22 mouse cellular contexts compared by ENCODE assay signal in the genomic region with DNA sequence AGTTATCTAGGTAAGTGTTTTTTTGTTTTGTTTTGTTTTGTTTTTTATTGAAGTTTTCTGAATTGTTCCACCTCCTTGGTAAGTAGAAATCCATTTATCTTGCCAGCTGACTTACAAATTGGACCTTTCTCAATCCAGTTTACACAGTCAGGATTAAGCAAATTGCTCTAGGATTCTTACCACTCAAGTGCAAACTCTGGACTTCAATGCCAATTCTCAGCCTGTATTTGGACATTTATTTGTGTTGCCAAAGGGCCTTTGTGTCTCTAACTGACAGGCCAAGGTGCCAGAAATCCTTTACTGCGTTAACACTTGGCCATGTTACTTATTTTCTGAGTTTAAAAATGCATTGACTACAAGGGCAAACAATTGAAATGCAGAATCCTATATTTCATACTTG. TPM values are rescaled to one million over a fixed set of nuclear protein-coding genes. Genes with fewer than 3 reads are reported as not detected.
DNase-seq lines count a peak whose midpoint lies in the region; ATAC-seq and TF ChIP-seq lines count a peak whose summit lies in the region.
"Had no signal": no experiment of that assay in that cellular context is flagged by ENCODE, and none has a peak within 500 bp of the region (broad histone marks: within the 10 kb centered on the region; RNA-seq: fewer than 3 reads in every experiment).

No protein-coding gene starts in this region.

- peaks cover 34% of the 10 kb centered on the region for H3K4me1 ChIP-seq in forebrain, embryonic 14.5 days (ENCODE audit: control insufficient read depth, insufficient read depth, low read length)
- H3K4me1 ChIP-seq in forebrain, embryonic 16.5 days (replicated peaks; ENCODE audit: control insufficient read depth, insufficient read depth, low read length), result peaks cover 25% of the 10 kb centered on the region
- H3K4me1 ChIP-seq: embryonic facial prominence, embryonic 10.5 days; embryonic facial prominence, embryonic 12.5 days had no signal

- 10% methylated on average over 1 of the region's 1 CpGs for WGBS in forebrain, embryonic 14.5 days
- WGBS in forebrain, embryonic 16.5 days, result 14% methylated on average over 1 of the region's 1 CpGs

- H3K9me3 ChIP-seq in forebrain, embryonic 14.5 days (replicated peaks; ENCODE audit: control insufficient read depth, low read length), result no peaks in the 10 kb centered on the region
- H3K9me3 ChIP-seq in forebrain, embryonic 16.5 days (ENCODE audit: control insufficient read depth, low read length), result no peaks in the 10 kb centered on the region
- H3K9me3 ChIP-seq: embryonic facial prominence, embryonic 10.5 days; embryonic facial prominence, embryonic 12.5 days had no signal

- no peak overlapping the region for H3K4me2 ChIP-seq in forebrain, embryonic 14.5 days (ENCODE audit: low read length)
- H3K4me2 ChIP-seq in forebrain, embryonic 16.5 days (ENCODE audit: low read length), result no peak overlapping the region
- H3K4me2 ChIP-seq: embryonic facial prominence, embryonic 12.5 days had no signal

- H3K4me3 ChIP-seq in forebrain, embryonic 14.5 days (ENCODE audit: low read depth, low read length), result no peak overlapping the region
- no peak overlapping the region for H3K4me3 ChIP-seq in forebrain, embryonic 16.5 days (replicated peaks; ENCODE audit: low read length)
- H3K4me3 ChIP-seq: embryonic facial prominence, embryonic 10.5 days; embryonic facial prominence, embryonic 12.5 days had no signal

- ATAC-seq in forebrain, embryonic 14.5 days, result peak; percentile 3; the same call in 1 of the 2 replicates
- ATAC-seq in forebrain, embryonic 16.5 days, result no peak
- ATAC-seq: activated CD4-positive, CD25-positive, alpha-beta regulatory T cell, adult 4 months; CD4-positive, CD25-positive, alpha-beta regulatory T cell, adult 4 months; Patski had no signal

- no peak overlapping the region for H3K9ac ChIP-seq in forebrain, embryonic 14.5 days (ENCODE audit: low read length)
- no peak overlapping the region for H3K9ac ChIP-seq in forebrain, embryonic 16.5 days (replicated peaks; ENCODE audit: low read depth, low read length)
- H3K9ac ChIP-seq: embryonic facial prominence, embryonic 12.5 days had no signal

- no peak for TF ChIP-seq POLR2A in brain, embryonic 14.5 days (IDR thresholded peaks at IDR 0.05; ENCODE audit: borderline replicate concordance, extremely low read depth, insufficient read depth, insufficient read length, poor library complexity, severe bottlenecking)

- no peaks in the 10 kb centered on the region for H3K36me3 ChIP-seq in forebrain, embryonic 14.5 days (ENCODE audit: control insufficient read depth, insufficient read depth, low read length)
- H3K36me3 ChIP-seq in forebrain, embryonic 16.5 days (ENCODE audit: control insufficient read depth, insufficient read depth), result no peaks in the 10 kb centered on the region
- H3K36me3 ChIP-seq: embryonic facial prominence, embryonic 10.5 days; embryonic facial prominence, embryonic 12.5 days; G1E had no signal

- H3K27me3 ChIP-seq in forebrain, embryonic 14.5 days (replicated peaks; ENCODE audit: control insufficient read depth, insufficient read depth, low read length), result no peaks in the 10 kb centered on the region
- H3K27me3 ChIP-seq in forebrain, embryonic 16.5 days (replicated peaks; ENCODE audit: control insufficient read depth, insufficient read depth, low read length), result no peaks in the 10 kb centered on the region
- H3K27me3 ChIP-seq: CH12.LX; embryonic facial prominence, embryonic 12.5 days had no signal

- DNase-seq in forebrain, embryonic 14.5 days (ENCODE audit: low spot score), result peak; percentile 71
- peak; percentile 78 for DNase-seq in brain, embryonic 14.5 days (ENCODE audit: low read depth)
- peak; percentile 76 for DNase-seq in fat pad, adult 2 months (ENCODE audit: extremely low read depth, low read depth, low spot score)
- DNase-seq in B cell, adult 2 months, result no peak
- DNase-seq in kidney, postnatal 25 days, result no peak
- DNase-seq: adrenal gland, adult 8-10 months; adrenal gland, postnatal 14 days; adrenal gland, postnatal 36 days; cerebellum, adult 11 months; cerebellum, adult 18-20 months; cerebellum, adult 8-10 months; cerebellum, adult 9-11 months; cerebellum, postnatal 14 days; cerebellum, postnatal 36 days had no signal

- no peak for TF ChIP-seq CTCF in brain, embryonic 14.5 days (IDR thresholded peaks at IDR 0.05; ENCODE audit: borderline replicate concordance, extremely low read depth, insufficient read depth, insufficient read length)

- H3K27ac ChIP-seq in forebrain, embryonic 14.5 days (ENCODE audit: low read depth, low read length), result no peak overlapping the region
- no peak overlapping the region for H3K27ac ChIP-seq in forebrain, embryonic 16.5 days (ENCODE audit: low read length)
- H3K27ac ChIP-seq: embryonic facial prominence, embryonic 10.5 days; embryonic facial prominence, embryonic 12.5 days had no signal

RNA-seq across cellular contexts. Expression of gene Robo2, which starts 38.7 kb away (rescaled TPM):
- 64.7 and 94.0 TPM in 2 replicates for polyA plus RNA-seq in forebrain, embryonic 14.5 days (2014; fragmentation: Nextera tagmentation; extraction: Ambion mirVana)
- 123 and 132 TPM in 2 replicates for polyA plus RNA-seq in forebrain, embryonic 16.5 days (2015; fragmentation: Nextera tagmentation; extraction: Ambion mirVana)
- 66.8 and 101 TPM in 2 replicates for polyA plus RNA-seq in brain, embryonic 14.5 days (2012; rRNA removed)
- polyA plus RNA-seq: CD4-positive, CD25-positive, alpha-beta regulatory T cell, adult 4 months; G1E had no signal

Comparison
In these comparisons a context has a peak if more than half of its experiments do, and no peak if none do; other contexts are left out.
1. DNase-seq: peak in forebrain, embryonic 14.5 days (single experiment), brain, embryonic 14.5 days (single experiment) and fat pad, adult 2 months (single experiment); none in B cell, adult 2 months (0 of 2) and kidney, postnatal 25 days (0 of 2).